Mouse (Mus musculus): ENCODE results near the gene Hils1.

DNA sequence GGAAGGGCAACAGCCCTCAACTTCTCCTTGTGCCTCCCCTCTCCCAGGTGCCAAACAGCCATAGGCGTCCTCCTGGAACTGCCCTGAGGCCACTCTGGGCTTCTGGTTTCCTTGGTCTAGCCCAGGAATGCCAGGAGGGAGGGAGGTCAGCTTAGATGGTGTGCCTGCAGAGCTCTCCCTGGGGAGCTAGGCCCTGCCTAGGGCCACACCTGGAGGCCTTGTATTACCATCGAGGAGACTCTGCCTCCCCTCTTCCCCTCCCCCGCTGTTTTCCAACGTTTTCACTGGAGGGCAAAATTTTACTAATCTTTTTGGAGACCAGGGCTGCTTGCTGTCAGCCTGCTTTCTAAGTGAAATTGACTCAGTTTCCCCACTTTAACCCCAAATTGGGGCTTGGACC lies 38.6 kb downstream of the Hils1 start:
- TF ChIP-seq CTCF (IDR thresholded peaks at IDR 0.05; ENCODE audit: insufficient read depth, low read length): no peak
- no peak for TF ChIP-seq POLR2A (IDR thresholded peaks at IDR 0.05; ENCODE audit: borderline replicate concordance, extremely low read depth, low read depth, low read length)
